Mouse (Mus musculus) spleen, embryonic (tissue): ENCODE results near the gene Slc6a3.

ENCODE experiments used
- CTCF ChIA-PET: fragments of 350-600 bp; sonication (Branson Sonifier 250); formaldehyde crosslinking; loops from one replicate; lab custom pipeline; 2022; lab: Charles Lee

The Slc6a3 gene

GRCm38 (mm10) chr13:73577277-73577676 lies 40.7 kb downstream of the Slc6a3 start:
- CTCF ChIA-PET = no interaction called here

DNA sequence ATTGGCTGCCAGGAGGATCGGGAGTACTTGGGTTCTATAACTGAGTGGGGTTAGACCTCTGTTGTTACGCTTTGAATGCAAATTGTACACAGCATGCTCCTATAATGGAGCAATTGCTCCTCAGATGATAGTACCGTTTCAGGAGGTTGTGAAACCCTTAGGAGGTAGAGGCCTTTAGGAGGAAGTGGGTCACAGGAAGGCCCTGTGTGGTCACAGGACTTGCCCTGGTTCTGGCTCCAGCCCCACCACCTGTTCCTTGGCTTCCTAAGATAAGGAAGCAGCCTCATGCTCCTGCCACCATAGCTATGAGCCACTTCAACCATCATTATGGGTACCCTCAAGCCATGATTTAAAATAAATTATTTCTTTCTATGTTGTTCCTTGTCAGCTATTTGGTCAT lies 54.9 kb downstream of the Slc6a3 start:
- CTCF ChIA-PET = no interaction called here

DNA sequence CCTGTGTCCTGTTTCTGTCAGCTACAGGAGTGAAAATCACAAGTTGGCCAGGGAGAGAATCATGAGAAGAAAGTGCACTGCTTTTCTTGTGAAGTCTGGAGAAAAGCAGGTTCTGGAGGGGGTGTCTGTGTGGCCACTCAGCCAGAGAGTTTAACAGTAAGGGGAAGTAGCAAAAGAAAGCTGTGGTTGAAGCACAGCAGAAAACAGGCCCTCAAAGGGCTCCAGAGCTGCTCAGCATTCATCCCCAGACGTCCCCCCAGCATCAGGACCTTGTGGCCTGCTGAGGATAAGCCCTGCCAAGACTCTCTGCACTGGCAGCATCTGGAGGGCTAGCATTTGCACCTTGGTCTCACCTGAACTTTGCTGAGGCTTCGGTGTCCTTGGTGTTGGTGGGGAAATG lies 56.0 kb downstream of the Slc6a3 start:
- CTCF ChIA-PET = no interaction called here

- CTCF ChIA-PET = no interaction called here
Observed at GRCm38 (mm10) chr13:73596276-73596675, 59.7 kb downstream of the Slc6a3 start.

GRCm38 (mm10) chr13:73600217-73600616 lies 63.7 kb downstream of the Slc6a3 start:
- CTCF ChIA-PET = no interaction called here

- CTCF ChIA-PET = no interaction called here
Observed at GRCm38 (mm10) chr13:73603046-73603445, 66.5 kb downstream of the Slc6a3 start.

- CTCF ChIA-PET = no interaction called here
Observed at GRCm38 (mm10) chr13:73603522-73604155, 67.1 kb downstream of the Slc6a3 start, which contains the start of gene Clptm1l. Gene Clptm1l, plus strand, starts transcription at chr13:73604006.

DNA sequence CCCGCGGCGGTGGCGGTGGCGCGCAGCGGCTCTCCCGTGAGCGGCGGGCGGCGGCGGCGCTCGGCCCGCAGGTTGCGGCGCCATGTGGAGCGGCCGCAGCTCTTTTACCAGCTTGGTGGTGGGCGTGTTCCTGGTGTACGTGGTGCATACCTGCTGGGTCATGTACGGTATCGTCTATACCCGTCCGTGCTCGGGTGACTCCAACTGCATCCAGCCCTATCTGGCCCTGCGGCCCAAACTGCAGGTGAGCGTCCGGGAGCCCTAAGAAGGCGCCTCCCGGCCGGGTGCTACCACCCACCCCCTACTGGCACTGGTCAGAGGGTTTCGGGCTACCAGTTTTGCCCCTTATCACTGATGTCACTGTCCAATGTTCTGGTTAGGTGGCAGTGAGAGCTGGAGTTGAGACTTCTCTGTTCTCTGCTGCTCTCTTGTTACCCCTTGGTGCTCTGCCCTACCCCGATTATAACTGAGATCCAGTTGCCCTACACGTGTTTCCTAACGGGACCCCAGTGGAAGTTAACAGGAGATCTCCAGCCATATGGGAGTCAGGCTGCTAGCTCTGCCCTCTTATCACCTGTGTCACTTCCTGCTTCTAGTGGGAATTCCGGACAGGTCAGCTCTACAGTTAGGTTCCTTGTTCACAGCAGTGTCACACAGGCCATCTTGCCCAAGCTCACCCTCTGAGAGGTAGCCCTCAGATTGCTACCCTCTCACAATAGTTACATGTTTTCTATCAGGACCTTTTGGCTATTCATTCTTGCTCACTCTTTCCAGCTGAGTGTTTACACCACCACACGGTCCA lies 67.8 kb downstream of the Slc6a3 start:
- CTCF ChIA-PET = no interaction called here

- CTCF ChIA-PET = no interaction called here
Observed at GRCm38 (mm10) chr13:73618406-73618805, 81.9 kb downstream of the Slc6a3 start.

DNA sequence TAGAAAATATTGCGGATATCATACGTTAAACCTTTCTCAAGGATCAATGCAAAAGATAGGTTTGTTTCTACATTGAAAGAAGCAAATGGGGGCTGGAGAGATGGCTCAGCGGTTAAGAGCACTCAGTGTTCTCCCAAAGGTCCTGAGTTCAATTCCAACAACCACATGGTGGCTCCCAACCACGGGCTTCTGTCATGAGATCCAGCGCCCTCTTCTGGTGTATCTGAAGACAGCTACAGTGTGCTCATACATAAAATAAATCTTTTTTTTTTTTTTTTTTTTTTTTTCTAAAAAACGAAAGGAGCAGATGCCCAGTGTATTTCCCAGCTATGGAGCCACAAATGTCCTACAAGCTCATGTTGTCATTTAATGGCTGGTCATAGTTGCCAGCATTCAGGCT lies 84.1 kb downstream of the Slc6a3 start:
- CTCF ChIA-PET = no interaction called here

DNA sequence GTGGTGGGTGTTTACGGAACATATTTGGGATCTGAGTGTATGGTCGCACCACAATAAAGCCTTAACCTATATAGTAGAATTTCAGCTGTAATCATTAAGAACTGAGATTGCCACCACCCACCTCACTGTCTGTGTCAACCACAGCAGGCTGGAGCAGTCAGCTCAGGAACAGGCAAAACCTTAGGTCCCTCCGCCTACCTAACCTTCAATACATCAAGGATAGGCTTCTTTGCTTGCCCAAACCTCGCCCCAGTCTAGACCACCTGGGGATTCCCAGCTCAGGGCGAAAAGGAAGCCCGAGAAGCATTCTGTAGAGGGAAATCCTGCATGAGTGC lies 89.8 kb downstream of the Slc6a3 start:
- CTCF ChIA-PET = interaction anchor here (0.6 kb wide), 1 partner anchor 111 kb away, joined by 5 read pairs; no protein-coding TSS in a partner anchor

- CTCF ChIA-PET = interaction anchor here (0.6 kb wide), 1 partner anchor 14 kb away, joined by 3 read pairs; no protein-coding TSS in a partner anchor
Observed at GRCm38 (mm10) chr13:73626745-73627549, 90.4 kb downstream of the Slc6a3 start, which contains the start of gene Tert. Gene Tert, plus strand, starts transcription at chr13:73626911.
